Mouse (Mus musculus) c-Kit-negative CD71-positive TER-119-positive erythroid progenitor cells, embryonic 14.5 days (primary cell): ENCODE data around the gene Tshz2.

Experiments
- DNase-seq: peaks from one replicate; pipeline ENCODE4 v3.0.0-alpha.2; 2013; ENCODE audit warnings: low read depth, low spot score

Gene Tshz2

GRCm38 (mm10) chr2:169935642-169936041, 302.8 kb downstream of the Tshz2 start:
- no peak for DNase-seq

- DNase-seq: no peak
These were observed 307.7 kb downstream of the Tshz2 start for GRCm38 (mm10) chr2:169940297-169941142.

GRCm38 (mm10) chr2:169943727-169944126, 310.9 kb downstream of the Tshz2 start:
- no peak for DNase-seq

GRCm38 (mm10) chr2:169948139-169948538, 315.3 kb downstream of the Tshz2 start:
- no peak for DNase-seq

- DNase-seq: no peak
These were observed 318.2 kb downstream of the Tshz2 start for GRCm38 (mm10) chr2:169951041-169951440.

GRCm38 (mm10) chr2:169952981-169953380, 320.2 kb downstream of the Tshz2 start:
- DNase-seq: no peak

- no peak for DNase-seq
These were observed 326.1 kb downstream of the Tshz2 start for GRCm38 (mm10) chr2:169958736-169959573.

GRCm38 (mm10) chr2:169961463-169962230, 328.8 kb downstream of the Tshz2 start:
- DNase-seq: no peak

GRCm38 (mm10) chr2:169962231-169962600, 329.4 kb downstream of the Tshz2 start:
- no peak for DNase-seq

- no peak for DNase-seq
These were observed 330.0 kb downstream of the Tshz2 start for GRCm38 (mm10) chr2:169962776-169963175.

GRCm38 (mm10) chr2:169970481-169970880, 337.7 kb downstream of the Tshz2 start:
- no peak for DNase-seq

- DNase-seq: no peak
These were observed 350.1 kb downstream of the Tshz2 start for GRCm38 (mm10) chr2:169982925-169983324.

- DNase-seq: no peak
These were observed 354.4 kb downstream of the Tshz2 start for GRCm38 (mm10) chr2:169987186-169987585.

GRCm38 (mm10) chr2:169989186-169989585, 356.4 kb downstream of the Tshz2 start:
- DNase-seq: no peak

- no peak for DNase-seq
These were observed 358.2 kb downstream of the Tshz2 start for GRCm38 (mm10) chr2:169990991-169991390.

- no peak for DNase-seq
These were observed 363.2 kb downstream of the Tshz2 start for GRCm38 (mm10) chr2:169995987-169996386.

- DNase-seq: no peak
These were observed 363.9 kb downstream of the Tshz2 start for GRCm38 (mm10) chr2:169996501-169997237.

- DNase-seq: no peak
These were observed 364.6 kb downstream of the Tshz2 start for GRCm38 (mm10) chr2:169997276-169998049.

- no peak for DNase-seq
These were observed 366.1 kb downstream of the Tshz2 start for GRCm38 (mm10) chr2:169998878-169999337.
